Mouse (Mus musculus): ENCODE measurements at regions not wholly inside any gene's neighbourhood (a gene's known extent, or its start where the extent isn't known, plus 50 kb on each side); places are given as distances from the start of the nearest gene placed in this dataset.

DNA sequence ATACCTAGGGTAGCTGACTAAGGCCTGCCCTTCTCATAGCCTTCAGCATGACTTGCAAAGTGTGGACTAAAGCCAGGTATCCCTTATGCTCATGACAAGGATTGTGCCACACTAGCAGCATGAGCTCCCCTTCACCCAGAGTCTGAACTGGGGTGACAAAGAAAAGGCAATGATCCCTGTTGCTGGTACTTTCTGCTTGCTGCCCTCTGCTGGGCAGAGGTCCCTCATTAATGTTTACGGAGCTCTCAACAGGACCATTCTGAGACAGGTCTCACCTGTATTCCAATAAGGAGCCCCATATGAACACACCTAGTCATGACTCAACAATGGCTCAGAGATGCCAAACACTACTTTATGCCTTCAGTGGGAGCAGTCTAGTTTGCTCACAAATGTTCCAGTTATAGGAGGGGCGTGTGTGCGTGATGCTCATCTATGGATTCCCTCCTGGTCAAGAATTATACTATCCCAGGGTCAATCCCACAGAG is 52.0 kb upstream of the Shh start:
- H3K4me1 ChIP-seq (replicated peaks), result no peaks in the 10 kb centered on the region
- H3K9ac ChIP-seq, result no peak overlapping the region
- no peak overlapping the region for H3K4me3 ChIP-seq (replicated peaks)
- ATAC-seq (ENCODE audit: low read depth), result no peak
- 61% methylated on average over 3 of the region's 3 CpGs for WGBS (ENCODE audit: insufficient replicate concordance)
- no peaks in the 10 kb centered on the region for H3K27me3 ChIP-seq
- no peak overlapping the region for H3K27ac ChIP-seq
- H3K4me2 ChIP-seq, result no peak overlapping the region
- H3K9me3 ChIP-seq (replicated peaks), result no peaks in the 10 kb centered on the region
- no peaks in the 10 kb centered on the region for H3K36me3 ChIP-seq
- DNase-seq, result no peak

All from liver, embryonic 13.5 days (tissue).